Mouse (Mus musculus) erythroblast, adult 5-6 weeks (primary cell): ENCODE measurements around the gene Ston1. TPM values are rescaled to one million over a fixed set of nuclear protein-coding genes. Genes with fewer than 3 reads are reported as not detected.

Experiments
- ATAC-seq: replicated peaks from 2 replicates; pipeline ENCODE4 v1.8.0; 2016; ENCODE audit warnings: moderate number of reproducible peaks, mild to moderate bottlenecking, moderate TSS enrichment, inconsistent platforms; ENCODE audit not compliant: poor library complexity, low FRiP score, severe bottlenecking
- total RNA-seq, 2 experiments: library from RNA; stranded (forward) in 1 of 2; stranded (reverse) in 1 of 2; fragments of 150-400 nt in 1 of 2; fragments of 200-764, 138-1000 nt in 1 of 2; gene quantifications; 2 replicates each; pipeline versions ENCODE4 v1.2.3 to v1.2.4; 2015 to 2017; ENCODE audit warnings: low replicate concordance in 2 of 2

Ston1 gene
- total RNA-seq, 2 experiments from 2014 or later, result not detected

DNA sequence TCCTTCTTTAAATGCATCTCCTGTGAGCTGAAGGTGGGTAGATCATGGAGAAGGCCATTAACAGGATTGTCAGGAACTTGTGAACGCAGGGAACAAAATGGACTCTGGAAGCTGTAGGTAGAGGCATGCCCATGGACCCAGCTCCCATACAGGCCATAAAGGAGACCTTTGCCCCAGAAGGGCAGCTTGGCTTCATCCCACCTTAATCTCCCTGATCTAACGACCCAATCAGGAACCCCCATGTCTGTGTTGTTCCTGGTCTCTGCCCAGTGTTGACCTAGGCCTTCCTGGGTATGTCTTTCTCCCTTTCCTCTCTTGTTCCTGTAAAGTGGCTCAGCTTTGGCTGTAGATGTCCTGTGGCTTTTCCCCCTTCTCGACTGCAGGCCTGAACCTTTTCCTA is 23.9 kb downstream of the Ston1 start:
- no peak for ATAC-seq

DNA sequence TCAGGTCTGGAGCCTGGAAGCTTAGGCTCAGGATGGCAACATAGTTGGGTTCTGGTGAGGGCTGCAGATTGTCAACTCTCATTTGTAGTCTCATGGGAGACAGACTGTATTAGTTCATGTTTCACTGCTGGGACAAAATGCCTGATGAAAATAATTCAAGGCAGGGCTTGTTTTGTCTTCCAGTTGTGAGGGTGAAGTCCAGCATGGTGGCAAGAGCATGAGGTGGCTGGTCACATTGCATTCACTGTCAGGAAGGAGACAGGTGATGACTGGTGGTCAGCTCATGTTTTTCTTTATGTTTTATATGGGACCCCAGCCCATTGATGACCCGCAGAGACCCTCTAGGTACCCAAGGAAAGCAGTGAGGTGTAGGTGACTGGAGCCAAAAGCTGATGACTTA is 25.2 kb downstream of the Ston1 start:
- ATAC-seq, result no peak

DNA sequence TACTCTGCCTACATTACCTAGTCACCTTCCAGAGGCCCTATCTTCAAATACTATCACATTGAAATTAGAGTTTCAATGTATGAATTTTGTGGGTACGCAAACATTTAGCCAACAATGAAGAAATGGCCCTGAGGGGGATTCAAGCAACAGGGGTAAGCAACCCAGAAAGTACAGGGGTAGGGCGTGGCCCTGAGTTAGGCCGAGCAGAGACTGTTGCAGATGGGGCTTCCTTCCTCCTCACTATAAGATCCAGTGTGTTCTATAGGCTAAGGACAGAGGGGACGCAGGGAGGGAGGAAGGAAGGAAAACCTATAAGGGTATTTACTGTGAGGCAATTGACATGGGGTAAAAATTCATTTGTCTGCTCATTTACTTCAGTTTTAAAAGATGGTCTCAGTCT is 26.9 kb downstream of the Ston1 start:
- ATAC-seq, result no peak

DNA sequence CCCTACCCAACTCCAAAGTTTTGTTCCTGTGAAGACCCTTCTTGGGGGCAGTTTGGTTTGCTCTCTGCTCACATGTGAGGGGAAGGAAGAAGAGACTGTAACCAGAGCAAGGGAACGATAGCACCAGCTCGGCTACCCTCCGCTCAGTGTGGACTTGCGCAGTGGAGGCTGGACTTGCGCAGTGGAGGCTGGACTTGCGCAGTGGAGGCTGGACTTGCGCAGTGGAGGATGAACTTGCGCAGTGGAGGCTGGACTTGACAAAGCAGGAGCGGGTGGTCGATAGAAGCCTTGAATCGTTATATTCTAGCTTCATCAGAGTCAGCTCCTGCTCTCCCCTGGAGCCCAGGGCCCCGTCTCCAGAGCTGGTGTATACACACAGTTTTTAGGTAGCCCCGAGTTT is 27.9 kb downstream of the Ston1 start:
- no peak for ATAC-seq

DNA sequence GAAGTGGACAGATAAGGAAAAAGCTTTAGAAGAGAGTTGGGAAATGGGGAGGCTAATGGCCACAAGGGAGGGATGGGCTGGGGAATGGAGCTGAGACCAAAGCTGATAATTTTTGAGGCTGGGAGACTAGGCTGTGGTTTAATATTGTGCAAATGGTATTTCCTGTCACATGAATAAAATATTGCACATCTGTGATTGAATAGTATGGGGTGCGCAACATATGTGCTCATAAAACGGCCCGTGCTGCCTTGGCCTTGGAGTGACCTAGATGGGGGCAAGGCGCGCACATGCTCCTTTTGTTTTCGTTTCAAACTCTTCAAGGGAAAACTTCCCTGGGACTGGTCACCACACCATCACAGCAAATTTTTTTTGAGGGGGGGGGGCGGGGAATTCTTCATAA is 28.4 kb downstream of the Ston1 start:
- ATAC-seq, result no peak

DNA sequence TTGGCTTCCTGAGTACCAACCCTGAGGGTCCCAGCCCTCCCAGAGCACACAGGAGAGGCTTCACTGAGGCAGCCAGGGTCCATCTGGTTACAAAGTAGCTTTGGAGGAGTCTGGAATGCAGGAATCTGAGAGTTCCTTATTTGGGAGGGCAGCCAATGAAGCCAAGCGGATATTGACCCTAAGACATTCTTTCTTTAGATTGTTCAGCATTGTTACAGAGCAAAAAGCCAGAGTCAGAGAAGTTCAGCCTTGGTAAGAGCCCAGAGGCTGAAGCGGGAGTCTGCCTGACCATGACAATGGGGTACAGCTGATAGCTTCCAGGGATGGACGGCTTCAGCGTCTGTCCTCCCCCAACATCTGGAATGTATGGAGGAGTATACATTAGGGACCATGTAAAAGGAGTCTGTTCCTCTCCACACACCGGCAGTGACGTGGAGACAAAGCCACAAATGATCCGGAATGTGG is 28.9 kb downstream of the Ston1 start:
- ATAC-seq, result no peak

DNA sequence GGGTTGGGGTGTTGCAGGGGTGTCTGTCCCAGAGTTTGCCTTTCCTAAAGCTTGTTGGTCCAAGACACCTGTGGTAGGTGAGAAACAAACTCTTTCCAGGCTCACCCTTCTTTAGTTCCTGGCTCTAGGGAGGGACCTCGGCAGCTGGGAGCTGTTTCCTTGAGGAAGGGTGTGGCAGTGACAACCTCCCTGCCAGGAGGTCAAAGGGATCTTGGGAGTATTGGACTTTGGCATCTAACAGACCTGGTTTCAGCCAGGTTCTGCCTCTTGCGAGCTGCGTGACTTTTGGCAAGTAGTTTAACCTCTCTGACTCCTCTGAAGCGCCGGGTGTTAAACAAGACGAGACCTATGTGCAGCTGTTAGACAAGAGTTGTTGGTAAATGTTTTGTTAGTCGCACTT is 29.7 kb downstream of the Ston1 start:
- no peak for ATAC-seq

DNA sequence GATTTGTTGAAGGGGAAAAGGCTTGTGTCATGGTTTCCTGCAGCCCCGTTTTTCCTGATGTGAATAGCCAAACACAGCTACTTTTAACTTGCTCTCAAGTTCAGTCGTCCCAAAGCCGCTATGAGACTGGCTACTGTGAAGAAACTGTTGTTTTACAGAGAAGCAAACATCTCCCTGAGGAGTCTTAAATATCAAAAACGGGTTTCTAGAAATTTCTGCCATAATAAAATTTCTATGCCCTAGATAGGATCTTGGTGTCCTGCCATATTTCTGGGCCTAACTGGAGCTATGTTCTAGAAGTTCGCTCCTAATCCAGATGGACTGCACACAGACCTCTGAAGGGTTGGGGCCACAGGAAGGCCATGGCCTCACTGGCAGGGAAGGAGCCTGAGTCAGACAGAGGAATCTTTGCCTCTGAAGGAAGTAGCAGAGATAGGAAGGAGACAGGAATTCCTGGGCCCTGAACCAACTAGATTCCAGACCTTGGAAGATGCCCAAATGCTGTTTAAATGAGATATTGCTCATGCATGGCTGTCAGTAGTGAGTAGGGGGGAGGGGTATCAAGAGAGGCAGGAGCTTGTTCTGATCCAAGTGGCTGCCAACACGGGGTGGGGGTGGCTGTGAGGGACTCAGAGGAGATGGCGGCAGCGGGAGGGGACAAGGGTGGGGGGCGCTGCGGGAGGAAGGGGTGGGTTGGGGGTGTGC is 31.3 kb downstream of the Ston1 start:
- no peak for ATAC-seq

GRCm38 (mm10) chr17:88629381-88629759 is 31.9 kb downstream of the Ston1 start:
- no peak for ATAC-seq

DNA sequence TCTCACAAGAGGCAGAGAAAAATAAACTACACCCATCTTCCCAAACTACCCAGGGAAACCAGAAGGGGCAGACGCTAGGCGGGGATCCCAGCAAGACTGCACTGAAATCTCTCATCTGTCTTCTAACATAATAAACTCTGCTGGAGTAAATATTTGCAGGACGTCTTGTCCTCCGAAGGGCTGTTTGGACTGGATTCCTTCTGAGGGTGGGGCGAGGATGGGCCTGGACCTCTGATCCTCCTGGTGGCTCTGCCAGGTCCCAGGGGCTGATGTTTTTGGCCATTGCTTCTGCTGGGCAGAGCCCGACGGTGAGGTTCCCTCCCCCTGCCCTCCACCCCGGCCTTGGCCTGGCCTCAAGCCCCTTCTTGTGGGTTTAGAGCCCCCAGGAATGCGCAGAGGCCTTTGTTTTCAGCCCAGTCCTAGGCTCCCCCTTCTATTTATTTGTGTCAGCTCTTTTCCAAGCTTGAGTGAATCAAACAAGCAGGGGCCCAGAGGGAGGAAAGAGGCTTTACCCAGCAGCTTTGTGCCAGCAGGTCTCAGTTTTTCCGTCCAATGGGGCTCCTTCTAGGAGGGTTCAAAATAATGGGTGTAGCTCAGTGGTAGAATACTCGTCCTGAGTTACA is 32.6 kb downstream of the Ston1 start:
- no peak for ATAC-seq

GRCm38 (mm10) chr17:88630554-88630948 is 33.1 kb downstream of the Ston1 start:
- no peak for ATAC-seq

GRCm38 (mm10) chr17:88632631-88633030 is 35.1 kb downstream of the Ston1 start:
- ATAC-seq, result no peak

- ATAC-seq, result no peak
Observed at GRCm38 (mm10) chr17:88636076-88636475, 38.6 kb downstream of the Ston1 start.

DNA sequence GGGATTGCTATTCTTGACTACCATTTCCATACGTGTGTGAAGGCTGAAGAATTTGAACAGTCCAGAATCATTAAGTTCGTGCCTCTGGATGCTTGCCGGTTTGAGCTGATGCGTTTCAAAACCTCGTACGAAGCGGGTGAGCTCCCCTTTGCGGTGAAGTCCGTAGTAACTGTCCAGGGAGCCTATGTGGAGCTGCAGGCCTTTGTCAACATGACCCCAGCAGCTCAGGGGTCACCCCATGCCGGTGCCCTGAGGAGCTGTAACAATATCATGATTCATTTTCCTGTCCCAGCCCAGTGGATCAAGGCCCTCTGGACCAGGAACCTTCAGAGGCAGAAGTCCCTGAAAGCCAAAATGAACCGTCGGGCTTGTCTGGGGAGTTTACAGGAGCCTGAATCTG is 39.1 kb downstream of the Ston1 start:
- ATAC-seq, result no peak

DNA sequence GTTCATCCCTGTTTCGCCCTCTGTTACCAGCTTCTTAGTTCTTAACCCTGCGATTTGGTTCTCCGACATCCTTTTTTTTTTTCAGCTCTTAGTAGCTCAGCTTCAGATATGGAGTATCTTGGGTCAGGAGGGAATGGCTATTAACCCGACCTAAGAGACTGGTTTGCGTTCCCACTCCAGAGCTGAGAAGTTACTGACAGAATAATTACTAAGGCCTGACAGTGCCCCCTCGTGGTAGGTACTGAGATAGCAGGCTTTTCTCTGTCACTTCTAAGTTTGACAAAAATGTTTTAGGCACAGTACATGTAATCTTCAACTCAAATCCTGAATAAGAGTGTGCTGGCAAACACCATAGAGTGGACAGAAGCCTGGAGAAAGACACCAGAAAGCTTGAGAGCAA is 43.5 kb downstream of the Ston1 start:
- ATAC-seq, result no peak

- ATAC-seq, result no peak
Observed at GRCm38 (mm10) chr17:88641836-88642235, 44.4 kb downstream of the Ston1 start.

DNA sequence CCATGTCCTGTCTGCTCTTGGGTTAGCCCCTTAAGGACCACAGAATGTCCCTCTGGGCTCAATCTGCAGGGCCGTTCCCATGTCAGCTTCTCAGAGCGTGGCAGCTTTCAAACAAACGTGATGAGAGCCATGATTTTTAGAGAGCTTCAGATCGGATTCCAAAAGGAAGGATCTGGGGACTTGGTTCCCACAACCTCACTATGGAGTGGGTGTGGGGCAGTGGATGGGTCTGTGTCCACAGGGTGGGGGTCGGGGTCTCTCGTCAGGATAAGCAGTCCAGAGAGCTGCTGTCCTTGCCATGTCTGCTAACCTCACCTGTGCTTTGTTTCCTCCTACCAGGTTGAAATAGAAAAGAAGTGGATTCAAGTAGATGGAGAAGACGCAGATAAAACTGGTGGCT is 47.4 kb downstream of the Ston1 start:
- ATAC-seq, result no peak

- no peak for ATAC-seq
Observed at GRCm38 (mm10) chr17:88645299-88645698, 47.8 kb downstream of the Ston1 start.

DNA sequence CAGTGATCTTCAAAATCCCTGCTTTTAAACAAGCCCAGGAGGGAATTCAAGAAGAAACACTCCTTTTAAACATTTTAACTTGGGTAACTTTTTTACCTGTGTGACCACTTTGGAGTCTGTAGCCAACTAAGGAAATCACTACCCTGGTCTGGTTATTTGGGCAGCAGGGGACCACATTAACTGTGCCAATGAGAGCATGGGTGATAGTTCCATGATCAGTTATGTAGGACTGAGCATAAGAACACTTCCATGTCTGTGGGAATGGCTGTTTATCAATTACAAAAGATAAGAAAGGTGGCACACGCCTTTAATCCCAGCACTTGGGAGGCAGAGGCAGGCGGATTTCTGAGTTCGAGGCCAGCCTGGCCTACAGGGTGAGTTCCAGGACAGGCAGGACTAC is 49.7 kb downstream of the Ston1 start:
- ATAC-seq, result no peak

DNA sequence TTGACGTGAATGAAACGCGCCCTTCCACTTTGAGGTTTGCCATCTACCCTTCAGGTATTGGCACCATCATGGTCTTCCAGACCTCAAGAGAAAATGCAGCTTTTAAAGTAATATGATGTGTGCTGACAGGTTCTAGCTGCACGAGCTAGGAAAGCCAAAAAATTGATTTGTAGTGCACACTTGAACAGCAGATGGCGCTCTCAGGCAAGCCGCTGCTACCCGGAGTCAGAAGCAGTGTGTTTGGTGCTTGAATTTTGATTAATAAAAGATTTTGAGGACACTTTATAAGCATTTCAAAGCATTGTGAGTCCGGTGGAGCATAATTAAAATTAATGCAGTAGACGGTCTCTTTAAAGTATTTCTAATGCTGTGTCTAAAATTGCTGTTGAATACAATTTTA is 54.5 kb downstream of the Ston1 start:
- no peak for ATAC-seq

- ATAC-seq, result no peak
Observed at GRCm38 (mm10) chr17:88652702-88653374, 55.4 kb downstream of the Ston1 start.
